Mouse (Mus musculus) heart, postnatal 0 days (tissue): Measurements from ENCODE around the gene Trio.

ENCODE experiments used
- CTCF ChIP-seq: IDR thresholded peaks from 2 replicates; pipeline ENCODE4 v1.5.1; 2016; ENCODE audit warnings: antibody characterized with exemption, control low read depth, low read depth
- EP300 ChIP-seq: IDR thresholded peaks from 2 replicates; pipeline ENCODE4 v1.6.1; 2016; ENCODE audit warnings: antibody characterized with exemption, low read depth

DNA sequence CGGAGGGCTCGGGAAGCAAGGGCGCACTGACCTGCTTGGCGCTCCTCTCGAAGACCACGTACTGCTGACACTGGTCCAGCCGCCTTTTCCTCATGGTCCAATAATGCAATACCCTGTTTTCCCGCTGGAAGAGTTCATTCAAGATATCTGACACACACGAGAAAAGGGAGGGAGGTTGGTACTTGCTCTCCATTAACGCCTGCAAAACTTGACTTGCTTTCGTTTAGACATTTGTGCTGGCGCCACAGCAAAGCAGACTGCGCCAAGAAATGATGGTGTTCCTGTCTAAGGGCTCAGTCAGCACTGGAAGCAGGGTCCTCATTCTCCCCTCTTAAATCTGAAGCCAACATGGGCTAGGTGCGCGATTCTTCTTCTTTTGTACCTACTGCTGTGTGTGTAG is 184.0 kb downstream of the Trio start:
- no peak for TF ChIP-seq CTCF
- TF ChIP-seq EP300, result no peak
